Mouse (Mus musculus) right cerebral cortex, adult 2 months (tissue): ENCODE results near the gene Dock10.

Experiments
- DNase-seq, 2 experiments: peaks; one replicate each; pipeline ENCODE4 v3.0.0; 2021 to 2022; ENCODE audit warnings: low spot score in 2 of 2

Dock10 gene

DNA sequence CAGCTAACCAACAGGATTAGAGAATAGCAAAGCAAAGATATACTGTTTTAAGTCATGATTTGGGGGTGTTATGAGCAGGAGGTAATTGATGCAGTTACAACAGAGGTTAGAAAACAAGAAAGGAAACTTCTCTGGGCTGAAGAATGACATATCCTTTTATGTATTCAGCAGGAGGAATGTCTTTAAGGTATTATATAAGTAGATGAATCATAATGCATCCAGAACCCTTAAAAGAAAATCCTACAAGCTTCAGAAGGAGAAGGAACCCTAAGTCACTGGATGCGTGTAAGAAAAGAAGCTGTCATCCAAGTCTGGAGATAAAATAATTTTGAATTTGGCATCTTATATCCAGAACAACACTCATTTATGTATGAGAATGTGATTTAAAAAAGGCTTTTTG, 285.9 kb downstream of the Dock10 start:
- no peak for DNase-seq

DNA sequence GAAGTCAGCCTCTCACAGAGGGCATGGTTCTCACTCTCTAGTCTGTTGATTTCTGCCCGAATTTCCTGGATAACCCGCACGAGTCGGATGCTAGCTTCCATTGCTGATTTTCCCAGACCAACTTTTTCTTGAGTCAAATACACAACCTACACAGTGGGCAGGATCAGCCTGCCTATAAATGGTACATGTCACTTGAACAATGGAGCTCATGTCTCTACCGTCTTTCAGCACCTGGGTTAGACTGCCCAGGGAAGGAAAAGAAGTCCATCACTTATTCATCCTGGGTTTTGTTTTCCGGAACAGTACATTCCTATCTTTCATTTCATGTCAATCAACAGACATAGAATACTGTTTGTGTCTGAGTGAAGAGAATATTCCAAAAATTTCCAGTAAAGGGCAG, 297.0 kb downstream of the Dock10 start, which contains the start of gene Gm45261:
TSS of gene Gm45261 (minus strand) at position 101 of the 400 bp plus-strand sequence.
- no peak for DNase-seq

DNA sequence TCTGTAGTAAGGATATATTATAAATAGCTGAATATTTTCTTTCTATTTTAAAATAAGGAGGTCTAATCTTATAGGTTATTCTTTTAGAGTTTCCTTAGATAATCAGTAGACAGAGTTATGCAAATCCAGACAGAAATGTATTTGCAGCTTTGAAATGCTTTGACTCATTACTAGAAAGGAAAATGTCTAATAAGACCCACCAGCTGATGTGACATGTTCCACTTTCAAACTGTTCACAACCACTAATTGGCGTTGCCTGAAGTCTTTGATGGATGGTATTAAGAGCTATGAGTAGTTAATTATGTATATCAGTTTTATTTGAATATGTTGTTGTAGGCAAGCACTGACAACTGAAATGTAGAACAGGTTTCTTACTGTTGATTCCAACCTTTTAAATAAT, 298.4 kb downstream of the Dock10 start:
- no peak for DNase-seq

DNA sequence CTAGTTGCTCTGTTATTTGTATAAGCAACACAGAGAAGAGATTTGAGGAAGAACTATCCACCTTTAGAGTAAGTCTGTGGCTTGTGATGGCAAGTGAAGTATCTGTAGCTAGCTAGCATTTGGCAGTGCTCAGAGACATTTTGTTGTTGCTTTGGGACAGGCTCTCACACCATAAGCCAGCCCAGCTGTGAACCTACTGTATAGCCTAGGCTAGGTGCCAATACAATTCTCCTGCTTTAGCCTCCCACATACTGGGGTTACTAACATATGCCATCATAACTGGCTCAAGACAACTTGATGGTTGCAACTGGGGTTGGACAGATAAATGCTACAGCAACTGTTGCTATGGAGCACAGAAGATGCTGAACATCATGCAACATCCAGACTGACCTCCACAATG, 298.9 kb downstream of the Dock10 start:
- DNase-seq = no peak

DNA sequence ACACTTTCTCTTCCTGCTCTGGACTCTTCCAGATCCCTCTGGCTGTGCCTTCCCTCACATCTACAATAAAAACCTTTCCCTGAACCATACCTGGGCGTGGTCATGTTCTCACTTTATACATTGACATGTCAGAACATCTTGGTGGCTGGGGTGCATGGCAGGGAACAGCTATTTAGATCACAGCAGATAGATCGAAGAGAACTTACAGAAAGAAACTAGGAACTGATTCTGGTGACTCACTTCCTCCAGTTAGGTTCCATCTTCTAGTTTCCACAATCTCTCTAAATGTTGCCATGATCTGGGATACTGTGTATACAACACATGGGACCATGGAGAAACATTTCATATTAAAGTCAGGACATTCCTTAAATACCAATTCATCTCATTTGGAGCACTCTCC, 304.4 kb downstream of the Dock10 start:
- DNase-seq = no peak

DNA sequence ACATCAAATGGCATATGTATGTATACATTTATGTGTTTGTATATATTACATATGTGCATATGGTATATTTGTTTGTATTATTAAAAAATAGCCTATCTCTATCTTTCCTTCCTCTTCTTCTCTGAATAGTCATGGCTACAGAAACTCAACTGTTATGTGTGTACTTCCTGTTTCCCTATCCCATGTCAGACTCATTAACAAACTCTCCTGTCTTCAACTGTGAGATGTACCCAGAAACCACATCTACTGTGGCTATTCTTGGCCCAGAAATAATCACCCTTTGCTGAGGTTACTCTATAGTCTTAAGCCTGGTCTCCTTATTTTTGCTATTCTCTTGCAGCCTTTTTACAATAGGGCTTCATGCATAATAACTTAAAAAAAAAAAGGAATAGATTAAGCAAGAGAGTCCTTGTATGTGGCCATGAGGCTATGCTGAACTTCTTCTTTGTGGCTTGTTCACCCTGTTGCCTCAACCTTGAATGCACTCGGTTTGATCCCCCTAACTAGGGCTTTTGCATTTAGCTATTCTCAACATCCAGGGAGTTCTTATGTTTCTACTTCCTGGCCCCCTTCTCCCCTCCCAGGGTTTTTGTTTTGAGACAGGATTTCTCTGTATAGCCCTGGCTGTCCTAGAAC, 306.3 kb downstream of the Dock10 start:
- no peak for DNase-seq
